Mouse (Mus musculus) embryo, embryonic 10 days (tissue): ENCODE measurements around the gene Osbpl3.

Source experiments
- DNase-seq: peaks from one replicate; pipeline ENCODE4 v3.0.0-alpha.2; 2015; ENCODE audit warnings: low spot score

Gene Osbpl3

GRCm38 (mm10) chr6:50331477-50331876, 124.5 kb downstream of the Osbpl3 start:
- no peak for DNase-seq

GRCm38 (mm10) chr6:50329380-50329779, 126.6 kb downstream of the Osbpl3 start:
- DNase-seq: peak; percentile 6

- peak; percentile 28 for DNase-seq
These were observed 127.1 kb downstream of the Osbpl3 start for GRCm38 (mm10) chr6:50328901-50329300.

GRCm38 (mm10) chr6:50326192-50326591, 129.8 kb downstream of the Osbpl3 start:
- DNase-seq: no peak

GRCm38 (mm10) chr6:50325485-50325884, 130.5 kb downstream of the Osbpl3 start:
- DNase-seq: no peak

GRCm38 (mm10) chr6:50322631-50323030, 133.4 kb downstream of the Osbpl3 start:
- no peak for DNase-seq

- no peak for DNase-seq
These were observed 134.3 kb downstream of the Osbpl3 start for GRCm38 (mm10) chr6:50321739-50322138.

GRCm38 (mm10) chr6:50318590-50319172, 137.3 kb downstream of the Osbpl3 start:
- DNase-seq: no peak

- no peak for DNase-seq
These were observed 137.9 kb downstream of the Osbpl3 start for GRCm38 (mm10) chr6:50318150-50318549.

GRCm38 (mm10) chr6:50316795-50317505, 139.1 kb downstream of the Osbpl3 start:
- DNase-seq: no peak

GRCm38 (mm10) chr6:50314406-50315071, 141.5 kb downstream of the Osbpl3 start:
- DNase-seq: no peak

GRCm38 (mm10) chr6:50312647-50313046, 143.4 kb downstream of the Osbpl3 start:
- DNase-seq: peak; percentile 80

GRCm38 (mm10) chr6:50309019-50309418, 147.0 kb downstream of the Osbpl3 start:
- peak; percentile 57 for DNase-seq

- DNase-seq: no peak
These were observed 149.4 kb downstream of the Osbpl3 start for GRCm38 (mm10) chr6:50306625-50307024.

GRCm38 (mm10) chr6:50304949-50305491, 151.0 kb downstream of the Osbpl3 start:
- peak; percentile 83 for DNase-seq

- DNase-seq: no peak
These were observed 154.9 kb downstream of the Osbpl3 start for GRCm38 (mm10) chr6:50301121-50301520.

GRCm38 (mm10) chr6:50300622-50301021, 155.4 kb downstream of the Osbpl3 start:
- DNase-seq: no peak

- DNase-seq: no peak
These were observed 156.9 kb downstream of the Osbpl3 start for GRCm38 (mm10) chr6:50299071-50299470.

GRCm38 (mm10) chr6:50297671-50298070, 158.3 kb downstream of the Osbpl3 start:
- no peak for DNase-seq

GRCm38 (mm10) chr6:50295136-50295535, 160.9 kb downstream of the Osbpl3 start:
- no peak for DNase-seq

- peak; percentile 89 for DNase-seq
These were observed 161.9 kb downstream of the Osbpl3 start for GRCm38 (mm10) chr6:50294128-50294527.

- DNase-seq: no peak
These were observed 164.4 kb downstream of the Osbpl3 start for GRCm38 (mm10) chr6:50291650-50292049.

GRCm38 (mm10) chr6:50286881-50287280, 169.1 kb downstream of the Osbpl3 start:
- DNase-seq: no peak
